Mouse (Mus musculus): ENCODE results near the gene Gm20509. TPM values are rescaled to one million over a fixed set of nuclear protein-coding genes. Genes with fewer than 3 reads are reported as not detected.

Gene Gm20509
- total and polyA plus RNA-seq, 2 experiments from 2014 or later: not detected

- Histone ChIP-seq H3K4me2 (ENCODE audit: low read depth, low read length) (no peak overlapping the region), H3K9ac (replicated peaks; ENCODE audit: low read depth, low read length) (no peak overlapping the region), H3K4me3 (ENCODE audit: low read depth, low read length) (no peak overlapping the region), H3K4me1 (ENCODE audit: control insufficient read depth, insufficient read depth) (no peaks in the 10 kb centered on the region), H3K27me3 (ENCODE audit: control insufficient read depth, insufficient read depth, low read length) (0 out of 2 replicates have a peak, but pooled peaks cover 4% of the 10 kb centered on the region), H3K9me3 (replicated peaks; ENCODE audit: control insufficient read depth, low read length) (0 out of 2 replicates have a peak, but pooled peaks cover 5% of the 10 kb centered on the region), H3K27ac (ENCODE audit: low read depth) (no peak overlapping the region), H3K36me3 (replicated peaks; ENCODE audit: control insufficient read depth, insufficient read depth, low read length) (no peaks in the 10 kb centered on the region)
- 75% methylated on average over 4 of the region's 4 CpGs for WGBS
- ATAC-seq (ENCODE audit: insufficient read depth, low read depth) (no peak), DNase-seq (ENCODE audit: low spot score) (no peak)
- no peak for TF ChIP-seq CTCF (IDR thresholded peaks at IDR 0.05; ENCODE audit: low read depth)
Observed at GRCm38 (mm10) chr9:73165631-73166030, 63.4 kb downstream of the Gm20509 start.

Other genes starting within 250 kb of the Gm20509 start
- gene Pygo1, start 176.8 kb upstream of the Gm20509 start, total RNA-seq (2014; rRNA removed; ENCODE audit: low replicate concordance): 1.9 and 2.2 TPM in 2 replicates
- 1.5 and 1.6 TPM in 2 replicates for gene Pygo1, start 176.8 kb upstream of the Gm20509 start, polyA plus RNA-seq (2015; fragmentation: Nextera tagmentation; extraction: Ambion mirVana)
- not detected in 2 replicates for gene Dyx1c1, start 143.7 kb upstream of the Gm20509 start, total RNA-seq (2014; rRNA removed; ENCODE audit: low replicate concordance)
- gene Dyx1c1, start 143.7 kb upstream of the Gm20509 start, polyA plus RNA-seq (2015; fragmentation: Nextera tagmentation; extraction: Ambion mirVana): 0.47 and 0.51 TPM in 2 replicates
- gene Gm44503, start 143.6 kb upstream of the Gm20509 start, total RNA-seq (2014; rRNA removed; ENCODE audit: low replicate concordance): not detected in 2 replicates
- not detected in 2 replicates for gene Gm44503, start 143.6 kb upstream of the Gm20509 start, polyA plus RNA-seq (2015; fragmentation: Nextera tagmentation; extraction: Ambion mirVana)
- 0.85 and 28.0 TPM in 2 replicates for gene Ccpg1os, start 117.1 kb upstream of the Gm20509 start, total RNA-seq (2014; rRNA removed; ENCODE audit: low replicate concordance)
- 15.8 and 19.0 TPM in 2 replicates for gene Ccpg1os, start 117.1 kb upstream of the Gm20509 start, polyA plus RNA-seq (2015; fragmentation: Nextera tagmentation; extraction: Ambion mirVana)
- gene Ccpg1, start 117.0 kb upstream of the Gm20509 start, total RNA-seq (2014; rRNA removed; ENCODE audit: low replicate concordance): 8.3 and 11.3 TPM in 2 replicates
- gene Ccpg1, start 117.0 kb upstream of the Gm20509 start, polyA plus RNA-seq (2015; fragmentation: Nextera tagmentation; extraction: Ambion mirVana): 27.2 and 27.3 TPM in 2 replicates
- gene Pigb, start 62.1 kb upstream of the Gm20509 start, total RNA-seq (2014; rRNA removed; ENCODE audit: low replicate concordance): 3.0 and 8.8 TPM in 2 replicates
- 1.9 and 2.5 TPM in 2 replicates for gene Pigb, start 62.1 kb upstream of the Gm20509 start, polyA plus RNA-seq (2015; fragmentation: Nextera tagmentation; extraction: Ambion mirVana)
- gene Rab27a, start 57.6 kb upstream of the Gm20509 start, total RNA-seq (2014; rRNA removed; ENCODE audit: low replicate concordance): 3.1 and 4.0 TPM in 2 replicates
- 1.7 and 2.7 TPM in 2 replicates for gene Rab27a, start 57.6 kb upstream of the Gm20509 start, polyA plus RNA-seq (2015; fragmentation: Nextera tagmentation; extraction: Ambion mirVana)
- not detected in 2 replicates for gene Khdc3, start 634 bp upstream of the Gm20509 start, total RNA-seq (2014; rRNA removed; ENCODE audit: low replicate concordance)
- gene Khdc3, start 634 bp upstream of the Gm20509 start, polyA plus RNA-seq (2015; fragmentation: Nextera tagmentation; extraction: Ambion mirVana): not detected in 2 replicates
- gene Rsl24d1, start 11.0 kb downstream of the Gm20509 start, total RNA-seq (2014; rRNA removed; ENCODE audit: low replicate concordance): 51.6 and 65.0 TPM in 2 replicates
- gene Rsl24d1, start 11.0 kb downstream of the Gm20509 start, polyA plus RNA-seq (2015; fragmentation: Nextera tagmentation; extraction: Ambion mirVana): 70.4 and 71.4 TPM in 2 replicates

Data from heart, postnatal 0 days (tissue).